Mouse (Mus musculus): ENCODE measurements at regions not wholly inside any gene's neighbourhood (a gene's known extent, or its start where the extent isn't known, plus 50 kb on each side); places are given as distances from the start of the nearest gene placed in this dataset.

GRCm38 (mm10) chr14:24924561-24924960, 437.6 kb downstream of the Rps24 start:
- DNase-seq: no peak
- H3K27ac ChIP-seq (ENCODE audit: low read depth): no peak overlapping the region
- 66% methylated on average over 3 of the region's 3 CpGs for WGBS

GRCm38 (mm10) chr14:24926086-24927048, 439.4 kb downstream of the Rps24 start:
- Histone ChIP-seq H3K27me3 (ENCODE audit: insufficient read depth, low read length) (no peaks in the 10 kb centered on the region), H3K4me1 (ENCODE audit: insufficient read depth) (no peaks in the 10 kb centered on the region), H3K9me3 (ENCODE audit: low read depth, low read length) (no peaks in the 10 kb centered on the region), H3K27ac (ENCODE audit: low read depth) (no peak overlapping the region), H3K9ac (no peak overlapping the region), H3K4me3 (ENCODE audit: low read depth, low read length) (no peak overlapping the region), H3K4me2 (no peak overlapping the region), H3K36me3 (ENCODE audit: insufficient read depth) (no peaks in the 10 kb centered on the region)
- ATAC-seq (ENCODE audit: insufficient read depth) (no peak), DNase-seq (no peak)
- 60% methylated on average over 11 of the region's 11 CpGs for WGBS
- TF ChIP-seq CTCF (IDR thresholded peaks at IDR 0.05; ENCODE audit: low read depth): no peak

More at GRCm38 (mm10) chr14:24924561-24924960, 437.6 kb downstream of the Rps24 start:
- Histone ChIP-seq H3K4me2 (no peak overlapping the region), H3K36me3 (ENCODE audit: insufficient read depth) (no peaks in the 10 kb centered on the region), H3K4me1 (ENCODE audit: insufficient read depth) (no peaks in the 10 kb centered on the region), H3K27me3 (ENCODE audit: insufficient read depth, low read length) (no peaks in the 10 kb centered on the region), H3K9ac (no peak overlapping the region), H3K4me3 (ENCODE audit: low read depth, low read length) (no peak overlapping the region), H3K9me3 (ENCODE audit: low read depth, low read length) (no peaks in the 10 kb centered on the region)
- no peak for TF ChIP-seq CTCF (IDR thresholded peaks at IDR 0.05; ENCODE audit: low read depth)
- no peak for ATAC-seq (ENCODE audit: insufficient read depth)

GRCm38 (mm10) chr14:24928726-24929125, 441.8 kb downstream of the Rps24 start:
- no peak for ATAC-seq (ENCODE audit: insufficient read depth)
- TF ChIP-seq CTCF (IDR thresholded peaks at IDR 0.05; ENCODE audit: low read depth): no peak
- 74% methylated on average over 3 of the region's 3 CpGs for WGBS
- H3K9ac ChIP-seq: no peak overlapping the region
- H3K4me2 ChIP-seq: no peak overlapping the region
- H3K9me3 ChIP-seq (ENCODE audit: low read depth, low read length): no peaks in the 10 kb centered on the region
- no peaks in the 10 kb centered on the region for H3K36me3 ChIP-seq (ENCODE audit: insufficient read depth)
- no peaks in the 10 kb centered on the region for H3K27me3 ChIP-seq (ENCODE audit: insufficient read depth, low read length)
- H3K4me3 ChIP-seq (ENCODE audit: low read depth, low read length): no peak overlapping the region
- no peak for DNase-seq
- no peak overlapping the region for H3K27ac ChIP-seq (ENCODE audit: low read depth)
- no peaks in the 10 kb centered on the region for H3K4me1 ChIP-seq (ENCODE audit: insufficient read depth)

GRCm38 (mm10) chr14:24930251-24930650, 443.3 kb downstream of the Rps24 start:
- ATAC-seq (ENCODE audit: insufficient read depth): no peak
- H3K36me3 ChIP-seq (ENCODE audit: insufficient read depth): no peaks in the 10 kb centered on the region
- no peak overlapping the region for H3K4me3 ChIP-seq (ENCODE audit: low read depth, low read length)
- H3K9ac ChIP-seq: no peak overlapping the region
- no peaks in the 10 kb centered on the region for H3K27me3 ChIP-seq (ENCODE audit: insufficient read depth, low read length)
- WGBS: 23% methylated on average over 7 of the region's 7 CpGs
- H3K27ac ChIP-seq (ENCODE audit: low read depth): no peak overlapping the region
- DNase-seq: no peak
- H3K9me3 ChIP-seq (ENCODE audit: low read depth, low read length): no peaks in the 10 kb centered on the region
- H3K4me2 ChIP-seq: no peak overlapping the region
- no peak for TF ChIP-seq CTCF (IDR thresholded peaks at IDR 0.05; ENCODE audit: low read depth)
- H3K4me1 ChIP-seq (ENCODE audit: insufficient read depth): no peaks in the 10 kb centered on the region

GRCm38 (mm10) chr14:24937876-24938275, 451.0 kb downstream of the Rps24 start:
- H3K4me2 ChIP-seq: no peak overlapping the region
- DNase-seq (no peak), ATAC-seq (ENCODE audit: insufficient read depth) (no peak)
- no peaks in the 10 kb centered on the region for H3K4me1 ChIP-seq (ENCODE audit: insufficient read depth)
- H3K27me3 ChIP-seq (ENCODE audit: insufficient read depth, low read length): no peaks in the 10 kb centered on the region
- H3K9ac ChIP-seq: no peak overlapping the region
- no peak overlapping the region for H3K27ac ChIP-seq (ENCODE audit: low read depth)
- WGBS: 84% methylated on average over 2 of the region's 2 CpGs
- no peaks in the 10 kb centered on the region for H3K9me3 ChIP-seq (ENCODE audit: low read depth, low read length)
- TF ChIP-seq CTCF (IDR thresholded peaks at IDR 0.05; ENCODE audit: low read depth): no peak
- H3K36me3 ChIP-seq (ENCODE audit: insufficient read depth): no peaks in the 10 kb centered on the region
- no peak overlapping the region for H3K4me3 ChIP-seq (ENCODE audit: low read depth, low read length)

GRCm38 (mm10) chr14:24939068-24939467, 452.1 kb downstream of the Rps24 start:
- H3K9me3 ChIP-seq (ENCODE audit: low read depth, low read length): no peaks in the 10 kb centered on the region
- ATAC-seq (ENCODE audit: insufficient read depth) (no peak), DNase-seq (no peak)
- H3K9ac ChIP-seq: no peak overlapping the region
- H3K36me3 ChIP-seq (ENCODE audit: insufficient read depth): no peaks in the 10 kb centered on the region
- no peak overlapping the region for H3K4me3 ChIP-seq (ENCODE audit: low read depth, low read length)
- TF ChIP-seq CTCF (IDR thresholded peaks at IDR 0.05; ENCODE audit: low read depth): no peak
- no peaks in the 10 kb centered on the region for H3K27me3 ChIP-seq (ENCODE audit: insufficient read depth, low read length)
- 65% methylated on average over 4 of the region's 4 CpGs for WGBS
- no peak overlapping the region for H3K27ac ChIP-seq (ENCODE audit: low read depth)
- H3K4me1 ChIP-seq (ENCODE audit: insufficient read depth): no peaks in the 10 kb centered on the region
- H3K4me2 ChIP-seq: no peak overlapping the region

GRCm38 (mm10) chr14:24939476-24940200, 452.7 kb downstream of the Rps24 start:
- Histone ChIP-seq H3K9me3 (ENCODE audit: low read depth, low read length) (no peaks in the 10 kb centered on the region), H3K9ac (no peak overlapping the region), H3K4me1 (ENCODE audit: insufficient read depth) (no peaks in the 10 kb centered on the region), H3K27me3 (ENCODE audit: insufficient read depth, low read length) (no peaks in the 10 kb centered on the region), H3K4me2 (no peak overlapping the region), H3K36me3 (ENCODE audit: insufficient read depth) (no peaks in the 10 kb centered on the region), H3K4me3 (ENCODE audit: low read depth, low read length) (no peak overlapping the region), H3K27ac (ENCODE audit: low read depth) (no peak overlapping the region)
- whole genome bisulfite sequencing: 63% methylated on average over 9 of the region's 9 CpGs
- peak; percentile 52 for DNase-seq
- TF ChIP-seq CTCF (IDR thresholded peaks at IDR 0.05; ENCODE audit: low read depth): no peak
- no peak for ATAC-seq (ENCODE audit: insufficient read depth)

Data from lung, embryonic 14.5 days (tissue).